Mouse (Mus musculus): ENCODE results near the gene Fcer1g. TPM values are rescaled to one million over a fixed set of nuclear protein-coding genes. Genes with fewer than 3 reads are reported as not detected.

Fcer1g gene
- total RNA-seq, 4 experiments from 2014 or later, result 21.8 to 34.4 (median 28.3) TPM

GRCm38 (mm10) chr1:171212854-171213253 is 21.3 kb downstream of the Fcer1g start:
- DNase-seq, result no peak

- DNase-seq, result no peak
Observed at GRCm38 (mm10) chr1:171209409-171209808, 24.8 kb downstream of the Fcer1g start.

GRCm38 (mm10) chr1:171205704-171206493 is 28.3 kb downstream of the Fcer1g start:
- no peak for DNase-seq

GRCm38 (mm10) chr1:171204249-171204644 is 29.9 kb downstream of the Fcer1g start:
- DNase-seq, result no peak

GRCm38 (mm10) chr1:171203471-171204248 is 30.5 kb downstream of the Fcer1g start:
- DNase-seq, result no peak

GRCm38 (mm10) chr1:171200769-171201168 is 33.4 kb downstream of the Fcer1g start:
- DNase-seq, result no peak

- no peak for DNase-seq
Observed at GRCm38 (mm10) chr1:171199532-171199931, 34.6 kb downstream of the Fcer1g start.

- DNase-seq, result peak; percentile 68
Observed at GRCm38 (mm10) chr1:171195887-171196397, 38.2 kb downstream of the Fcer1g start, which contains the start of gene Pcp4l1. TSS of gene Pcp4l1 (minus strand) at chr1:171196268.

- DNase-seq, result no peak
Observed at GRCm38 (mm10) chr1:171195046-171195822, 38.9 kb downstream of the Fcer1g start.

GRCm38 (mm10) chr1:171193911-171194830 is 40.0 kb downstream of the Fcer1g start:
- no peak for DNase-seq

GRCm38 (mm10) chr1:171193093-171193840 is 40.9 kb downstream of the Fcer1g start:
- DNase-seq, result no peak

GRCm38 (mm10) chr1:171192283-171192682 is 41.9 kb downstream of the Fcer1g start:
- no peak for DNase-seq

- no peak for DNase-seq
Observed at GRCm38 (mm10) chr1:171190832-171191231, 43.3 kb downstream of the Fcer1g start.

GRCm38 (mm10) chr1:171189476-171190114 is 44.6 kb downstream of the Fcer1g start:
- no peak for DNase-seq

GRCm38 (mm10) chr1:171189046-171189445 is 45.1 kb downstream of the Fcer1g start:
- DNase-seq, result no peak

- no peak for DNase-seq
Observed at GRCm38 (mm10) chr1:171187851-171188700, 46.1 kb downstream of the Fcer1g start.

- DNase-seq, result no peak
Observed at GRCm38 (mm10) chr1:171185655-171186054, 48.5 kb downstream of the Fcer1g start.

- DNase-seq, result no peak
Observed at GRCm38 (mm10) chr1:171184314-171184713, 49.9 kb downstream of the Fcer1g start.

- DNase-seq, result no peak
Observed at GRCm38 (mm10) chr1:171183620-171184019, 50.5 kb downstream of the Fcer1g start.
